Mouse (Mus musculus): ENCODE data around the gene Tpst1. TPM values are rescaled to one million over a fixed set of nuclear protein-coding genes. Genes with fewer than 3 reads are reported as not detected.

Tpst1 gene
- polyA plus RNA-seq, 1 experiment from 2014 or later = 54.0 TPM

DNA sequence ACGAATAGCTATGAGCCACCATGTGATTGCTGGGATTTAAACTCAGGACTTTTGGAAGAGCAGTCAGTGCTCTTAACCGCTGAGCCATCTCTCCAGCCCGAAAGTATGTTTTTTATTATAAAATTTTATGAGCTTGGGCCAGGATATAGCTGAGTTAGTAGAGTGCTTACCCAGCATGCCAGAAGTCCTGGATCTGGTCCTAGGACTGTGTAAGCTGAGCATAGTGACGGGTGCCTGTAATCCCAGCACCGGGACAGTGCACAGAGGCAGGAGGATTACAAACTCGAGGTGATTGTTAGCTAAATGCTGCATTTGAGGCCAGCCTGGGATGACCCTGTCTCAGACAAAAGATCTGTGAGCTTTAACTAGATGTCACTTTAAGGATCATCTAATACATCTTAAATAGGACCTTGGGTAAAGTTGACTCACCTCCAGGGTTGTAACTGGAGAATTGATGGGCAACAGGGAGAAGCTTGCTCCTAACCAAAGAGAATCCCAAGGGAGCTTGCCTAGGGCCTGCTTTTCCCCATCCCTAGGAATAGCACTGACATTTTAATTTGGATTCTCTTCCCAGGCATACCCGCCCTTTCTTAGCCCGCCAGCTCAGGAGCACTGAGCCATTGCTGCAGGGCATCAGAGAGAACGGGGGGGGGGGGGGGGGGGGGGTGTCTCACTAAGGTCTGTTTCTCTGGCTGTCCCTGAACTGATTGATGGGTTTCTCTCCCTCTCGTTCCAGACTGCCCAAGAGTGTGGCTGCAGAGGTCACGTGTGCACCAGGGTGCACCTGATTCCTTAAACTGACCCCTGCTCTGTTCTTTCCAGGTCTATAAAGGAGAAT lies 55.8 kb downstream of the Tpst1 start:
- no peaks in the 10 kb centered on the region for H3K4me1 ChIP-seq (replicated peaks; ENCODE audit: control insufficient read depth, insufficient read depth, low read length)
- ATAC-seq (replicated peaks; ENCODE audit: low FRiP score) (no peak), DNase-seq (ENCODE audit: low spot score) (no peak)
- H3K27ac ChIP-seq (ENCODE audit: low read depth, low read length) = no peak overlapping the region
- no peaks in the 10 kb centered on the region for H3K9me3 ChIP-seq (ENCODE audit: control insufficient read depth, low read length)
- no peaks in the 10 kb centered on the region for H3K36me3 ChIP-seq (ENCODE audit: control insufficient read depth, insufficient read depth, low read length)
- WGBS = 73% methylated on average over 11 of the region's 11 CpGs
- no peak overlapping the region for H3K4me3 ChIP-seq (ENCODE audit: low read depth, low read length)
- no peak overlapping the region for H3K9ac ChIP-seq (ENCODE audit: low read depth, low read length)
- no peak overlapping the region for H3K4me2 ChIP-seq
- no peaks in the 10 kb centered on the region for H3K27me3 ChIP-seq (replicated peaks; ENCODE audit: control insufficient read depth, insufficient read depth, low read length)

GRCm38 (mm10) chr5:130129524-130129793 lies 56.3 kb downstream of the Tpst1 start:
- H3K4me3 ChIP-seq (ENCODE audit: low read depth, low read length) = no peak overlapping the region
- WGBS = 76% methylated on average over 5 of the region's 5 CpGs
- ATAC-seq (replicated peaks; ENCODE audit: low FRiP score) = no peak
- no peaks in the 10 kb centered on the region for H3K36me3 ChIP-seq (ENCODE audit: control insufficient read depth, insufficient read depth, low read length)
- H3K4me1 ChIP-seq (replicated peaks; ENCODE audit: control insufficient read depth, insufficient read depth, low read length) = no peaks in the 10 kb centered on the region
- H3K4me2 ChIP-seq = no peak overlapping the region
- DNase-seq (ENCODE audit: low spot score) = no peak
- no peaks in the 10 kb centered on the region for H3K27me3 ChIP-seq (replicated peaks; ENCODE audit: control insufficient read depth, insufficient read depth, low read length)
- H3K9ac ChIP-seq (ENCODE audit: low read depth, low read length) = no peak overlapping the region
- no peak overlapping the region for H3K27ac ChIP-seq (ENCODE audit: low read depth, low read length)
- no peaks in the 10 kb centered on the region for H3K9me3 ChIP-seq (ENCODE audit: control insufficient read depth, low read length)

GRCm38 (mm10) chr5:130136597-130136996 lies 63.5 kb downstream of the Tpst1 start:
- no peak for DNase-seq (ENCODE audit: low spot score)
- H3K36me3 ChIP-seq (ENCODE audit: control insufficient read depth, insufficient read depth, low read length) = no peaks in the 10 kb centered on the region
- H3K4me2 ChIP-seq = no peak overlapping the region
- H3K27ac ChIP-seq (ENCODE audit: low read depth, low read length) = no peak overlapping the region
- H3K4me1 ChIP-seq (replicated peaks; ENCODE audit: control insufficient read depth, insufficient read depth, low read length) = no peaks in the 10 kb centered on the region
- H3K27me3 ChIP-seq (replicated peaks; ENCODE audit: control insufficient read depth, insufficient read depth, low read length) = no peaks in the 10 kb centered on the region
- H3K9me3 ChIP-seq (ENCODE audit: control insufficient read depth, low read length) = no peaks in the 10 kb centered on the region
- ATAC-seq (replicated peaks; ENCODE audit: low FRiP score) = no peak
- 91% methylated on average over 13 of the region's 13 CpGs for WGBS
- H3K4me3 ChIP-seq (ENCODE audit: low read depth, low read length) = no peak overlapping the region
- no peak overlapping the region for H3K9ac ChIP-seq (ENCODE audit: low read depth, low read length)

- H3K27me3 ChIP-seq (replicated peaks; ENCODE audit: control insufficient read depth, insufficient read depth, low read length) = no peaks in the 10 kb centered on the region
- no peaks in the 10 kb centered on the region for H3K36me3 ChIP-seq (ENCODE audit: control insufficient read depth, insufficient read depth, low read length)
- H3K4me2 ChIP-seq = no peak overlapping the region
- H3K9ac ChIP-seq (ENCODE audit: low read depth, low read length) = no peak overlapping the region
- H3K4me1 ChIP-seq (replicated peaks; ENCODE audit: control insufficient read depth, insufficient read depth, low read length) = peaks cover 4% of the 10 kb centered on the region; the same call in 1 of the 2 replicates
- peak; percentile 60 for DNase-seq (ENCODE audit: low spot score)
- no peak overlapping the region for H3K27ac ChIP-seq (ENCODE audit: low read depth, low read length)
- 28% methylated on average over 8 of the region's 8 CpGs for WGBS
- H3K9me3 ChIP-seq (ENCODE audit: control insufficient read depth, low read length) = no peaks in the 10 kb centered on the region
- no peak overlapping the region for H3K4me3 ChIP-seq (ENCODE audit: low read depth, low read length)
- no peak for ATAC-seq (replicated peaks; ENCODE audit: low FRiP score)
Observed at GRCm38 (mm10) chr5:130139393-130139792, 66.3 kb downstream of the Tpst1 start.

DNA sequence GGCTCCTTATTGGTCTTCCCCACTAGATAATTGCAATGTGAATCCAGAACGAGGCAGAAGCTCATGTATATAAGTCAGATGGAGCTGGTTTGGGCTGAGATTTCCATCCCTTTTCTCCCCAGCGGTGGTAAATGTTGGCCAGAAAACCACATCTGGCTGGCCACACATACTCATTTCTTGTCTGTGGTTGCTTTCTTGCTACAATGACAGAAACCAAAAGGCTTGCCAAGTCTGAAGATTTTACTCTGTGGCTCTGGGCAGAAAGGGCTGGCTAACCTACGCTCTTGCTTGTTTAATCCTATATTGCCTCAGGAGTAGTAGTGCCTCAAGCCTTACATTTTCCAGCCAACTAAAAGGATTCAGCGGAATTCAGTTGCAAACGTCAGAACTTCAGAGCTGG lies 68.0 kb downstream of the Tpst1 start:
- no peak overlapping the region for H3K27ac ChIP-seq (ENCODE audit: low read depth, low read length)
- no peak overlapping the region for H3K4me3 ChIP-seq (ENCODE audit: low read depth, low read length)
- 71% methylated on average over 5 of the region's 5 CpGs for WGBS
- no peaks in the 10 kb centered on the region for H3K27me3 ChIP-seq (replicated peaks; ENCODE audit: control insufficient read depth, insufficient read depth, low read length)
- DNase-seq (ENCODE audit: low spot score) (no peak), ATAC-seq (replicated peaks; ENCODE audit: low FRiP score) (no peak)
- H3K4me1 ChIP-seq (replicated peaks; ENCODE audit: control insufficient read depth, insufficient read depth, low read length) = peaks cover 8% of the 10 kb centered on the region; the same call in 1 of the 2 replicates
- no peak overlapping the region for H3K4me2 ChIP-seq
- H3K9me3 ChIP-seq (ENCODE audit: control insufficient read depth, low read length) = no peaks in the 10 kb centered on the region
- no peaks in the 10 kb centered on the region for H3K36me3 ChIP-seq (ENCODE audit: control insufficient read depth, insufficient read depth, low read length)
- H3K9ac ChIP-seq (ENCODE audit: low read depth, low read length) = no peak overlapping the region

- no peak overlapping the region for H3K4me2 ChIP-seq
- no peak overlapping the region for H3K27ac ChIP-seq (ENCODE audit: low read depth, low read length)
- no peak overlapping the region for H3K4me3 ChIP-seq (ENCODE audit: low read depth, low read length)
- no peaks in the 10 kb centered on the region for H3K27me3 ChIP-seq (replicated peaks; ENCODE audit: control insufficient read depth, insufficient read depth, low read length)
- H3K36me3 ChIP-seq (ENCODE audit: control insufficient read depth, insufficient read depth, low read length) = no peaks in the 10 kb centered on the region
- WGBS = 58% methylated on average over 4 of the region's 4 CpGs
- H3K9ac ChIP-seq (ENCODE audit: low read depth, low read length) = no peak overlapping the region
- H3K9me3 ChIP-seq (ENCODE audit: control insufficient read depth, low read length) = no peaks in the 10 kb centered on the region
- ATAC-seq (replicated peaks; ENCODE audit: low FRiP score) (no peak), DNase-seq (ENCODE audit: low spot score) (no peak)
- H3K4me1 ChIP-seq (replicated peaks; ENCODE audit: control insufficient read depth, insufficient read depth, low read length) = peaks cover 8% of the 10 kb centered on the region; the same call in 1 of the 2 replicates
Observed at GRCm38 (mm10) chr5:130142041-130142440, 68.9 kb downstream of the Tpst1 start.

GRCm38 (mm10) chr5:130143101-130143500 lies 70.0 kb downstream of the Tpst1 start:
- no peak overlapping the region for H3K4me3 ChIP-seq (ENCODE audit: low read depth, low read length)
- no peak overlapping the region for H3K27ac ChIP-seq (ENCODE audit: low read depth, low read length)
- no peak overlapping the region for H3K4me2 ChIP-seq

GRCm38 (mm10) chr5:130143977-130144333 lies 70.8 kb downstream of the Tpst1 start:
- peak overlapping the region; percentile 72 for H3K4me2 ChIP-seq
- peak overlapping the region; percentile 90 for H3K27ac ChIP-seq (ENCODE audit: low read depth, low read length)
- DNase-seq (ENCODE audit: low spot score) = peak; percentile 78
- no peaks in the 10 kb centered on the region for H3K9me3 ChIP-seq (ENCODE audit: control insufficient read depth, low read length)
- H3K36me3 ChIP-seq (ENCODE audit: control insufficient read depth, insufficient read depth, low read length) = 0 out of 2 replicates have a peak, but pooled peaks cover 2% of the 10 kb centered on the region
- H3K4me1 ChIP-seq (replicated peaks; ENCODE audit: control insufficient read depth, insufficient read depth, low read length) = peaks cover 8% of the 10 kb centered on the region; the same call in 1 of the 2 replicates
- peak overlapping the region; percentile 4 for H3K9ac ChIP-seq (ENCODE audit: low read depth, low read length)
- peak overlapping the region; percentile 62 for H3K4me3 ChIP-seq (ENCODE audit: low read depth, low read length)
- 4% methylated on average over 20 of the region's 20 CpGs for WGBS
- ATAC-seq (replicated peaks; ENCODE audit: low FRiP score) = peak; percentile 65
- H3K27me3 ChIP-seq (replicated peaks; ENCODE audit: control insufficient read depth, insufficient read depth, low read length) = no peaks in the 10 kb centered on the region

More at GRCm38 (mm10) chr5:130143101-130143500, 70.0 kb downstream of the Tpst1 start:
- H3K27me3 ChIP-seq (replicated peaks; ENCODE audit: control insufficient read depth, insufficient read depth, low read length) = no peaks in the 10 kb centered on the region
- DNase-seq (ENCODE audit: low spot score) (no peak), ATAC-seq (replicated peaks; ENCODE audit: low FRiP score) (no peak)
- no peak overlapping the region for H3K9ac ChIP-seq (ENCODE audit: low read depth, low read length)
- peaks cover 8% of the 10 kb centered on the region; the same call in 1 of the 2 replicates for H3K4me1 ChIP-seq (replicated peaks; ENCODE audit: control insufficient read depth, insufficient read depth, low read length)
- no peaks in the 10 kb centered on the region for H3K36me3 ChIP-seq (ENCODE audit: control insufficient read depth, insufficient read depth, low read length)
- WGBS = 85% methylated on average over 7 of the region's 7 CpGs
- no peaks in the 10 kb centered on the region for H3K9me3 ChIP-seq (ENCODE audit: control insufficient read depth, low read length)

All from liver, embryonic 11.5 days (tissue).